Mouse (Mus musculus): Measurements from ENCODE around the gene Itpr1. TPM values are rescaled to one million over a fixed set of nuclear protein-coding genes. Genes with fewer than 3 reads are reported as not detected.

The Itpr1 gene
- polyA plus RNA-seq, 1 experiment from 2014 or later = 9.1 TPM

GRCm38 (mm10) chr6:108510101-108510500, 297.2 kb downstream of the Itpr1 start:
- peak; percentile 56 for DNase-seq (ENCODE audit: low spot score)
- no peak overlapping the region for H3K27ac ChIP-seq (replicated peaks; ENCODE audit: low read depth, low read length)
- no peaks in the 10 kb centered on the region for H3K27me3 ChIP-seq (replicated peaks; ENCODE audit: control insufficient read depth, insufficient read depth, low read length)

GRCm38 (mm10) chr6:108512097-108512496, 299.2 kb downstream of the Itpr1 start:
- WGBS = 51% methylated on average over 3 of the region's 3 CpGs
- H3K27me3 ChIP-seq (replicated peaks; ENCODE audit: control insufficient read depth, insufficient read depth, low read length) = no peaks in the 10 kb centered on the region
- no peak overlapping the region for H3K4me3 ChIP-seq (ENCODE audit: low read depth, low read length)
- DNase-seq (ENCODE audit: low spot score) = no peak
- H3K4me2 ChIP-seq (ENCODE audit: low read depth, low read length) = no peak overlapping the region
- no peaks in the 10 kb centered on the region for H3K36me3 ChIP-seq (ENCODE audit: control insufficient read depth, insufficient read depth, low read length)
- H3K27ac ChIP-seq (replicated peaks; ENCODE audit: low read depth, low read length) = no peak overlapping the region
- no peak for ATAC-seq (ENCODE audit: low read depth)
- H3K4me1 ChIP-seq (ENCODE audit: control insufficient read depth, insufficient read depth, low read length) = no peaks in the 10 kb centered on the region
- no peak overlapping the region for H3K9ac ChIP-seq (ENCODE audit: low read depth, low read length)
- no peaks in the 10 kb centered on the region for H3K9me3 ChIP-seq (ENCODE audit: control insufficient read depth, low read length)

More at GRCm38 (mm10) chr6:108510101-108510500, 297.2 kb downstream of the Itpr1 start:
- Histone ChIP-seq H3K36me3 (ENCODE audit: control insufficient read depth, insufficient read depth, low read length) (0 out of 2 replicates have a peak, but pooled peaks cover 7% of the 10 kb centered on the region), H3K9ac (ENCODE audit: low read depth, low read length) (no peak overlapping the region), H3K4me1 (ENCODE audit: control insufficient read depth, insufficient read depth, low read length) (no peaks in the 10 kb centered on the region), H3K9me3 (ENCODE audit: control insufficient read depth, low read length) (no peaks in the 10 kb centered on the region), H3K4me3 (ENCODE audit: low read depth, low read length) (no peak overlapping the region), H3K4me2 (ENCODE audit: low read depth, low read length) (no peak overlapping the region)
- WGBS = 69% methylated on average over 9 of the region's 9 CpGs
- no peak for ATAC-seq (ENCODE audit: low read depth)

- Histone ChIP-seq H3K9me3 (ENCODE audit: control insufficient read depth, low read length) (no peaks in the 10 kb centered on the region), H3K27ac (replicated peaks; ENCODE audit: low read depth, low read length) (no peak overlapping the region), H3K27me3 (replicated peaks; ENCODE audit: control insufficient read depth, insufficient read depth, low read length) (no peaks in the 10 kb centered on the region), H3K36me3 (ENCODE audit: control insufficient read depth, insufficient read depth, low read length) (no peaks in the 10 kb centered on the region), H3K9ac (ENCODE audit: low read depth, low read length) (no peak overlapping the region), H3K4me2 (ENCODE audit: low read depth, low read length) (no peak overlapping the region), H3K4me1 (ENCODE audit: control insufficient read depth, insufficient read depth, low read length) (no peaks in the 10 kb centered on the region), H3K4me3 (ENCODE audit: low read depth, low read length) (no peak overlapping the region)
- DNase-seq (ENCODE audit: low spot score) (no peak), ATAC-seq (ENCODE audit: low read depth) (no peak)
- WGBS = 77% methylated on average over 9 of the region's 9 CpGs
Measured at GRCm38 (mm10) chr6:108512994-108513393, 300.1 kb downstream of the Itpr1 start.

- Histone ChIP-seq H3K9ac (ENCODE audit: low read depth, low read length) (no peak overlapping the region), H3K4me2 (ENCODE audit: low read depth, low read length) (no peak overlapping the region), H3K27ac (replicated peaks; ENCODE audit: low read depth, low read length) (no peak overlapping the region), H3K4me1 (ENCODE audit: control insufficient read depth, insufficient read depth, low read length) (no peaks in the 10 kb centered on the region), H3K4me3 (ENCODE audit: low read depth, low read length) (no peak overlapping the region), H3K9me3 (ENCODE audit: control insufficient read depth, low read length) (no peaks in the 10 kb centered on the region), H3K27me3 (replicated peaks; ENCODE audit: control insufficient read depth, insufficient read depth, low read length) (no peaks in the 10 kb centered on the region), H3K36me3 (ENCODE audit: control insufficient read depth, insufficient read depth, low read length) (no peaks in the 10 kb centered on the region)
- 68% methylated on average over 1 of the region's 1 CpGs for WGBS
- DNase-seq (ENCODE audit: low spot score) = no peak
- no peak for ATAC-seq (ENCODE audit: low read depth)
Measured at GRCm38 (mm10) chr6:108516248-108516647, 303.4 kb downstream of the Itpr1 start.

GRCm38 (mm10) chr6:108517241-108517981, 304.5 kb downstream of the Itpr1 start:
- H3K36me3 ChIP-seq (ENCODE audit: control insufficient read depth, insufficient read depth, low read length) = no peaks in the 10 kb centered on the region
- H3K9ac ChIP-seq (ENCODE audit: low read depth, low read length) = no peak overlapping the region
- no peaks in the 10 kb centered on the region for H3K27me3 ChIP-seq (replicated peaks; ENCODE audit: control insufficient read depth, insufficient read depth, low read length)
- no peaks in the 10 kb centered on the region for H3K9me3 ChIP-seq (ENCODE audit: control insufficient read depth, low read length)
- DNase-seq (ENCODE audit: low spot score) (no peak), ATAC-seq (ENCODE audit: low read depth) (no peak)
- H3K4me3 ChIP-seq (ENCODE audit: low read depth, low read length) = no peak overlapping the region
- H3K27ac ChIP-seq (replicated peaks; ENCODE audit: low read depth, low read length) = no peak overlapping the region
- H3K4me2 ChIP-seq (ENCODE audit: low read depth, low read length) = no peak overlapping the region
- 76% methylated on average over 12 of the region's 12 CpGs for WGBS
- H3K4me1 ChIP-seq (ENCODE audit: control insufficient read depth, insufficient read depth, low read length) = no peaks in the 10 kb centered on the region

GRCm38 (mm10) chr6:108517986-108518385, 305.1 kb downstream of the Itpr1 start:
- H3K4me1 ChIP-seq (ENCODE audit: control insufficient read depth, insufficient read depth, low read length) = no peaks in the 10 kb centered on the region
- WGBS = 100% methylated on average over 1 of the region's 1 CpGs
- ATAC-seq (ENCODE audit: low read depth) = no peak
- H3K27me3 ChIP-seq (replicated peaks; ENCODE audit: control insufficient read depth, insufficient read depth, low read length) = no peaks in the 10 kb centered on the region
- H3K9ac ChIP-seq (ENCODE audit: low read depth, low read length) = no peak overlapping the region
- no peak overlapping the region for H3K27ac ChIP-seq (replicated peaks; ENCODE audit: low read depth, low read length)
- no peak overlapping the region for H3K4me3 ChIP-seq (ENCODE audit: low read depth, low read length)
- H3K36me3 ChIP-seq (ENCODE audit: control insufficient read depth, insufficient read depth, low read length) = no peaks in the 10 kb centered on the region
- H3K4me2 ChIP-seq (ENCODE audit: low read depth, low read length) = no peak overlapping the region
- no peak for DNase-seq (ENCODE audit: low spot score)
- H3K9me3 ChIP-seq (ENCODE audit: control insufficient read depth, low read length) = no peaks in the 10 kb centered on the region

GRCm38 (mm10) chr6:108518552-108518951, 305.7 kb downstream of the Itpr1 start:
- Histone ChIP-seq H3K36me3 (ENCODE audit: control insufficient read depth, insufficient read depth, low read length) (peaks cover 5% of the 10 kb centered on the region; the same call in 1 of the 2 replicates), H3K4me2 (ENCODE audit: low read depth, low read length) (no peak overlapping the region), H3K4me1 (ENCODE audit: control insufficient read depth, insufficient read depth, low read length) (no peaks in the 10 kb centered on the region), H3K4me3 (ENCODE audit: low read depth, low read length) (no peak overlapping the region), H3K9me3 (ENCODE audit: control insufficient read depth, low read length) (no peaks in the 10 kb centered on the region), H3K9ac (ENCODE audit: low read depth, low read length) (0 out of 2 replicates have a peak overlapping the region, but pooled peaks have one; percentile 4), H3K27ac (replicated peaks; ENCODE audit: low read depth, low read length) (no peak overlapping the region), H3K27me3 (replicated peaks; ENCODE audit: control insufficient read depth, insufficient read depth, low read length) (no peaks in the 10 kb centered on the region)
- ATAC-seq (ENCODE audit: low read depth) (0 out of 2 replicates have a peak, but pooled peaks have one; percentile 57), DNase-seq (ENCODE audit: low spot score) (peak; percentile 36)
- WGBS = 49% methylated on average over 14 of the region's 14 CpGs

GRCm38 (mm10) chr6:108519327-108519726, 306.4 kb downstream of the Itpr1 start:
- no peaks in the 10 kb centered on the region for H3K9me3 ChIP-seq (ENCODE audit: control insufficient read depth, low read length)
- DNase-seq (ENCODE audit: low spot score) = no peak
- ATAC-seq (ENCODE audit: low read depth) = no peak
- 0 out of 2 replicates have a peak overlapping the region, but pooled peaks have one; percentile 4 for H3K9ac ChIP-seq (ENCODE audit: low read depth, low read length)
- no peak overlapping the region for H3K4me2 ChIP-seq (ENCODE audit: low read depth, low read length)
- H3K36me3 ChIP-seq (ENCODE audit: control insufficient read depth, insufficient read depth, low read length) = peaks cover 5% of the 10 kb centered on the region; the same call in 1 of the 2 replicates
- no peak overlapping the region for H3K4me3 ChIP-seq (ENCODE audit: low read depth, low read length)
- H3K4me1 ChIP-seq (ENCODE audit: control insufficient read depth, insufficient read depth, low read length) = no peaks in the 10 kb centered on the region
- H3K27ac ChIP-seq (replicated peaks; ENCODE audit: low read depth, low read length) = no peak overlapping the region
- 90% methylated on average over 9 of the region's 9 CpGs for WGBS
- no peaks in the 10 kb centered on the region for H3K27me3 ChIP-seq (replicated peaks; ENCODE audit: control insufficient read depth, insufficient read depth, low read length)
